Mouse (Mus musculus): Measurements from ENCODE around the gene Ppp1r12b. TPM values are rescaled to one million over a fixed set of nuclear protein-coding genes. Genes with fewer than 3 reads are reported as not detected.

Ppp1r12b gene
- polyA plus RNA-seq, 1 experiment from 2014 or later = 15.2 TPM

- Histone ChIP-seq H3K9me3 (no peaks in the 10 kb centered on the region), H3K4me3 (no peak overlapping the region), H3K36me3 (no peaks in the 10 kb centered on the region), H3K4me1 (peaks cover 51% of the 10 kb centered on the region), H3K27me3 (ENCODE audit: insufficient read depth, poor library complexity, severe bottlenecking) (peaks cover 27% of the 10 kb centered on the region), H3K27ac (0 out of 2 replicates have a peak overlapping the region, but pooled peaks have one; percentile 10)
- WGBS = 54% methylated on average over 6 of the region's 6 CpGs
- DNase-seq (ENCODE audit: low spot score) = no peak
These were observed 210.1 kb downstream of the Ppp1r12b start for GRCm38 (mm10) chr1:134745648-134746047.

DNA sequence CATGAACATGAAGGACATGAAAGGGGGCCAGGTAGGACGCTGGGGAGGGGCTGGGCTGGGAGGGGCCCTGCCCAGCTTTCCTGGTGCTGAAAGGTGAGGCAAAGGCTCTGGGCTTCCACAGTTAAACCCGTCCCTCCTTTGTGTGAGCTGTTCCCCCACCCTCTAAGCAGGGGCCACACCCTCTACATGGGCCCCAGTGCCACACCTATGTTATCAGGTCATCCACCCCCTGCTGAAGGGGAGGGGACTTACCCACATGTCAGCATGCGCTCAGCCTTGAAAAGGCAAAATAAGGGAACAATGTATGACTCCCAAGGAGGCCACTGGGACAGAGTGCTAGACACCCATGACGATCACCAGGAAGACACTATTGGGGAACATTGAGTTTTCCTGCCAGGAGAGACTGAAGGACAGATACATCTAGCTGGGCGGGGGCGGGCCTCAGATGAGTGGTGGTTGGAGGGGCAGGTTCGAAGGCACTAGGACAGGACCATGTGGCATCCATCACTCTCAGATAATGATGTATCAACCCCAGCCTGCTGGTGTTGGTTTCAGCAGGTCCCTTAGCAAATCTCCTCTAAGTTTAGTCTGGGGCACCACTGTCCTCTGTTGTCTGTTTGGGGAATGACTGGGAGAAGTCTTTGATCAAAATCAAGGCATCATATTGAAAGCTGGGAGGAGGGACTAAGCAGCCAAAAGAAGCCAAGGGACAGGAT lies 213.6 kb downstream of the Ppp1r12b start:
- peaks cover 29% of the 10 kb centered on the region for H3K27me3 ChIP-seq (ENCODE audit: insufficient read depth, poor library complexity, severe bottlenecking)
- H3K4me3 ChIP-seq = no peak overlapping the region
- H3K36me3 ChIP-seq = no peaks in the 10 kb centered on the region
- H3K27ac ChIP-seq = peak overlapping the region; percentile 75
- 62% methylated on average over 7 of the region's 7 CpGs for WGBS
- H3K9me3 ChIP-seq = no peaks in the 10 kb centered on the region
- peak; percentile 90 for DNase-seq (ENCODE audit: low spot score)
- peaks cover 28% of the 10 kb centered on the region; the same call in 1 of the 2 replicates for H3K4me1 ChIP-seq

DNA sequence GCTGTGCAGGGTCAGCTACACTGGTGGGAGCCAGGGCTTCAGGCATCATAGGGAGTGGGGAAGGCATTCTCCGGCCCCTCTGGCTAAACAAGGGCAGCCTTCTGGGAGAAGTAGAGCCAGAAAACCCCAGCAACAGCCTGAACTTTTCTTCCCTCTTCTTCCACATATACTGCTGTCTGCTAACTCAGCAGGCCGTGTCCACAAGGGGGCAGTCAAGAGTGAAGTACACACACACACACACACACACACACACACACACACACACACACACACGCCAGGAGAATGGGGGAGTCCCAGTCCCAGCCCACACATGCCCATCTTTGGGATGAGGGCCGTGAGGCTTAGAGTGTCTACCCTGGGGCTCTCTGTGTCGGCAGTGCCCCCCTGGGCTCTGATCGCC lies 214.3 kb downstream of the Ppp1r12b start:
- Histone ChIP-seq H3K36me3 (no peaks in the 10 kb centered on the region), H3K27ac (peak overlapping the region; percentile 75), H3K4me1 (peaks cover 31% of the 10 kb centered on the region), H3K9me3 (no peaks in the 10 kb centered on the region), H3K27me3 (ENCODE audit: insufficient read depth, poor library complexity, severe bottlenecking) (peaks cover 25% of the 10 kb centered on the region), H3K4me3 (no peak overlapping the region)
- WGBS = 59% methylated on average over 6 of the region's 6 CpGs
- DNase-seq (ENCODE audit: low spot score) = no peak

DNA sequence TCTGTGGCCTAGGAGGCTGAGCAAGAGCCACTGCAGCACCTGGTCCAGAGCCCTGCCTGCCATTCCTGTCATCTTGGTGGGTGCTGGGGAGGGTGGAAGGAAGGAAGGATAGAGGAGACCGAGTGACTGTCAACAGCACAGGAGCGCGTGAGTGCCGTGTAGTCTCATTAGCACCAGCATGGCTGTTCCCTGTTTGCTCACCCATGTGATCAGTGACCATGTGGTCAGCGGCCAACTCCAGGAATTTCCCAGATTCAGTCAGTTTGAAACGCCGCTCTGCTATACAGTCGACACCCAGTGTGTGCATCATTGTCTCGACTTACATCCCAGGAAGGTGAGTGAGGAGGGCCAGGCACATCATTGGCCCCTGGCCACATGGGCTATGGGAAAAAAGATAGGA lies 218.3 kb downstream of the Ppp1r12b start:
- WGBS = 63% methylated on average over 9 of the region's 9 CpGs
- Histone ChIP-seq H3K27ac (no peak overlapping the region), H3K4me3 (no peak overlapping the region), H3K9me3 (no peaks in the 10 kb centered on the region), H3K4me1 (peaks cover 22% of the 10 kb centered on the region), H3K27me3 (ENCODE audit: insufficient read depth, poor library complexity, severe bottlenecking) (peaks cover 13% of the 10 kb centered on the region; the same call in 1 of the 2 replicates), H3K36me3 (no peaks in the 10 kb centered on the region)
- DNase-seq (ENCODE audit: low spot score) = no peak

- Histone ChIP-seq H3K9me3 (no peaks in the 10 kb centered on the region), H3K4me3 (no peak overlapping the region), H3K27me3 (ENCODE audit: insufficient read depth, poor library complexity, severe bottlenecking) (peaks cover 12% of the 10 kb centered on the region; the same call in 1 of the 2 replicates)
These were observed 222.1 kb downstream of the Ppp1r12b start for GRCm38 (mm10) chr1:134733659-134734058.

GRCm38 (mm10) chr1:134727256-134727655 lies 228.5 kb downstream of the Ppp1r12b start:
- no peaks in the 10 kb centered on the region for H3K4me1 ChIP-seq
- H3K36me3 ChIP-seq = no peaks in the 10 kb centered on the region
- no peaks in the 10 kb centered on the region for H3K9me3 ChIP-seq
- DNase-seq (ENCODE audit: low spot score) = no peak
- H3K4me3 ChIP-seq = no peak overlapping the region
- H3K27me3 ChIP-seq (ENCODE audit: insufficient read depth, poor library complexity, severe bottlenecking) = peaks cover 26% of the 10 kb centered on the region; the same call in 1 of the 2 replicates
- no peak overlapping the region for H3K27ac ChIP-seq
- 79% methylated on average over 8 of the region's 8 CpGs for WGBS

More at GRCm38 (mm10) chr1:134733659-134734058, 222.1 kb downstream of the Ppp1r12b start:
- Histone ChIP-seq H3K27ac (no peak overlapping the region), H3K36me3 (no peaks in the 10 kb centered on the region), H3K4me1 (peaks cover 16% of the 10 kb centered on the region)
- WGBS = 88% methylated on average over 5 of the region's 5 CpGs
- DNase-seq (ENCODE audit: low spot score) = no peak

- no peak overlapping the region for H3K27ac ChIP-seq
- no peak for DNase-seq (ENCODE audit: low spot score)
- WGBS = 84% methylated on average over 7 of the region's 7 CpGs
- peaks cover 34% of the 10 kb centered on the region; the same call in 1 of the 2 replicates for H3K27me3 ChIP-seq (ENCODE audit: insufficient read depth, poor library complexity, severe bottlenecking)
- H3K4me1 ChIP-seq = no peaks in the 10 kb centered on the region
- H3K36me3 ChIP-seq = no peaks in the 10 kb centered on the region
- no peak overlapping the region for H3K4me3 ChIP-seq
- no peaks in the 10 kb centered on the region for H3K9me3 ChIP-seq
These were observed 229.3 kb downstream of the Ppp1r12b start for GRCm38 (mm10) chr1:134726480-134726879.

- Histone ChIP-seq H3K27me3 (ENCODE audit: insufficient read depth, poor library complexity, severe bottlenecking) (peaks cover 45% of the 10 kb centered on the region; the same call in 1 of the 2 replicates), H3K4me1 (no peaks in the 10 kb centered on the region), H3K4me3 (no peak overlapping the region), H3K9me3 (no peaks in the 10 kb centered on the region), H3K36me3 (no peaks in the 10 kb centered on the region), H3K27ac (no peak overlapping the region)
- no peak for DNase-seq (ENCODE audit: low spot score)
- WGBS = 48% methylated on average over 5 of the region's 5 CpGs
These were observed 230.5 kb downstream of the Ppp1r12b start for GRCm38 (mm10) chr1:134725276-134725675.

GRCm38 (mm10) chr1:134722891-134723290 lies 232.9 kb downstream of the Ppp1r12b start:
- Histone ChIP-seq H3K9me3 (no peaks in the 10 kb centered on the region), H3K4me3 (no peak overlapping the region), H3K27me3 (ENCODE audit: insufficient read depth, poor library complexity, severe bottlenecking) (peaks cover 54% of the 10 kb centered on the region; the same call in 1 of the 2 replicates), H3K36me3 (no peaks in the 10 kb centered on the region), H3K4me1 (peaks cover 13% of the 10 kb centered on the region; the same call in 1 of the 2 replicates), H3K27ac (no peak overlapping the region)
- DNase-seq (ENCODE audit: low spot score) = no peak
- WGBS = 80% methylated on average over 7 of the region's 7 CpGs

- DNase-seq (ENCODE audit: low spot score) = no peak
- no peak overlapping the region for H3K27ac ChIP-seq
- 73% methylated on average over 5 of the region's 5 CpGs for WGBS
- H3K36me3 ChIP-seq = no peaks in the 10 kb centered on the region
- H3K9me3 ChIP-seq = no peaks in the 10 kb centered on the region
- H3K4me1 ChIP-seq = peaks cover 13% of the 10 kb centered on the region; the same call in 1 of the 2 replicates
- H3K27me3 ChIP-seq (ENCODE audit: insufficient read depth, poor library complexity, severe bottlenecking) = peaks cover 50% of the 10 kb centered on the region; the same call in 1 of the 2 replicates
- H3K4me3 ChIP-seq = no peak overlapping the region
These were observed 234.3 kb downstream of the Ppp1r12b start for GRCm38 (mm10) chr1:134721486-134721885.

DNA sequence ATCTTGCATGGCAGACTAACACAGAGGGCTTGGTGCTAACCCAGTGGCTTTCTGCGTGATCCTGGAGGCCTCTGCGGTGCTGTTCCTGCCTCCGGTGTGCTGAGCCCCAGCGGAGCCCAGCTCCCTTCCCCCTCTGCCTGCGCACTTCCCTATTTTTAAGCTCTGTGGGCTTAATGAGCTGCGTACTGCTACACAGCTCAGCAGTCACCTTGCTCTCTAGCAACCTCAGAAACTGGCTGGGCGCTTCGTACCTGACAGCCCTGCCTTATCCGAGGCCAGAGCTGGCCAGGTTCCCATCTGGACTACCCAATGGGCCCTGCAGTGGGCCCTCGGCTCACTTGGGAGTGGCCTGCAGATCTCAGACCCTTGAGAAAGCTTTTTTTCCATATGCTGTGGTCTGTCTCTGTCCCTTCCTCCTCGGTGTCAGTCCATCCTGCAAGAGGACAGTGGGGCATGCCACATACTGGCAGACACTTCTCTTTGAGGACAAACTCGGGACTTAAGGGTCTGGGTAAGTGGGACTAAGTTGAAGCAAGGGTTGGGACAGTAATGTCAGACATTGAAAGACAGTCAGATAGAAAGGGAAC lies 235.9 kb downstream of the Ppp1r12b start:
- Histone ChIP-seq H3K4me1 (peaks cover 13% of the 10 kb centered on the region; the same call in 1 of the 2 replicates), H3K27me3 (ENCODE audit: insufficient read depth, poor library complexity, severe bottlenecking) (peaks cover 55% of the 10 kb centered on the region; the same call in 1 of the 2 replicates), H3K9me3 (no peaks in the 10 kb centered on the region), H3K27ac (no peak overlapping the region; the same call in 1 of the 2 replicates), H3K4me3 (no peak overlapping the region), H3K36me3 (no peaks in the 10 kb centered on the region)
- no peak for DNase-seq (ENCODE audit: low spot score)
- WGBS = 59% methylated on average over 12 of the region's 12 CpGs

DNA sequence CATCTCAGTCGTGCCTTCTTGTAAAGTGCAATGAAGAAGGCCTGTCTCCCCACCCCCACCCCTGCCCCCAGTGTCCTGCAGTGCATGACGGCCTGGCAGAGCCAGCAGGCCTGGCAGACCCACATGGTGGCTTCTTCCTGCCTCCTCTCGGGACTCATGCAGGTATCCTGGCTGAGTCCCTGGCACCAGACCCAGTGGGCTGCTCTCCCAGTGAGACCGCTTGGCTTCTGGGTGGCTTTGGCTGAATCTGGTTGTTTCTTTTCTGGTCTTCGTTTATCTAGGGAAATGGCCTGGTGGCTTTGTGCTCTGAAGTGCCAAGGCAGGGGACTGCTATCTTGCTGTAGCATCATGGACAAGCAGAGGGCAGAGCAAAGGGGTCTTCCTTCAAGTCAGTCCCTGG lies 240.7 kb downstream of the Ppp1r12b start:
- WGBS = 59% methylated on average over 5 of the region's 5 CpGs
- DNase-seq (ENCODE audit: low spot score) = no peak

GRCm38 (mm10) chr1:134714166-134714565 lies 241.6 kb downstream of the Ppp1r12b start:
- WGBS = 67% methylated on average over 8 of the region's 8 CpGs
- Histone ChIP-seq H3K4me1 (peaks cover 14% of the 10 kb centered on the region), H3K27ac (no peak overlapping the region), H3K36me3 (no peaks in the 10 kb centered on the region), H3K9me3 (no peaks in the 10 kb centered on the region), H3K4me3 (no peak overlapping the region), H3K27me3 (ENCODE audit: insufficient read depth, poor library complexity, severe bottlenecking) (peaks cover 78% of the 10 kb centered on the region)
- no peak for DNase-seq (ENCODE audit: low spot score)

More for the DNA sequence above, 240.7 kb downstream of the Ppp1r12b start:
- Histone ChIP-seq H3K27me3 (ENCODE audit: insufficient read depth, poor library complexity, severe bottlenecking) (peaks cover 75% of the 10 kb centered on the region), H3K27ac (no peak overlapping the region), H3K36me3 (no peaks in the 10 kb centered on the region), H3K9me3 (no peaks in the 10 kb centered on the region), H3K4me1 (peaks cover 13% of the 10 kb centered on the region; the same call in 1 of the 2 replicates), H3K4me3 (no peak overlapping the region)

Measured in heart, embryonic 10.5 days (tissue).